ENCODE assay signal across 9 mouse cellular contexts in the genomic region with DNA sequence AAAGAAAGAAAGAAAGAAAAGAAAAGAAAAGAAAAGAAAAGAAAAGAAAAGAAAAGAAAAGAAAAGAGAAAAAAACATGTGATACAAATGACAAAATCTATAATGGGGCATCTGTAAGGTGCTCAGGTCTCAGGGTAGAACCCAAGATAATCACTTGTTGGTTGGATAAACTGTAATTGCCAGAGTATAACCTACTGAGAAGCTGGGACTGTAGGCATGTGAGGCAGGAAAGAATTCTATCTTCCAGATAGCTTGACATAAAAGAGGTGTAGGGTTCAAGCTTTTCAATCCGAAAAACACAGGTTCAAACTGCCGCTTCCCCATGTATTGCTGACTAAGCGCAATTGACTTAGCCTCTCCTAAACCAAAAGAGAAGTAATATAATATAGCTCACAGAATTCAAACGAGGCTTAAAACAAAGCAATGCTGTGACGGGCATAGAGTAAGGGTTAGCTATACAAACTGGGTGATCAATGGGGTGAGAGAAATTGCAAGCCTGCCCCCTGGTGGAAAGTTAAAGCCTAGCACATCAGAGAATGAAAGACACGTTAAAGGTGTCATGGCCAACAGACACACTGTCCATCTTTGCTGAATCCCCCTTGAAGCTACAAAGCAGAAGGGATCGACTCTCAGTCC.
A peak's percentile ranks its signal among the peaks of the same experiment; 100 is the strongest.
DNase-seq lines count a peak whose midpoint lies in the region; ATAC-seq and TF ChIP-seq lines count a peak whose summit lies in the region.
"Had no signal": no experiment of that assay in that cellular context is flagged by ENCODE, and none has a peak within 500 bp of the region (broad histone marks: within the 10 kb centered on the region; RNA-seq: fewer than 3 reads in every experiment).

No protein-coding gene starts in this region.

- peak; percentile 94 for TF ChIP-seq CTCF in hindbrain, postnatal 0 days (IDR thresholded peaks at IDR 0.05; ENCODE audit: low read depth)

- no peaks in the 10 kb centered on the region for H3K27me3 ChIP-seq in heart, embryonic 10.5 days (ENCODE audit: insufficient read depth, poor library complexity, severe bottlenecking)
- peaks cover 13% of the 10 kb centered on the region for H3K27me3 ChIP-seq in forebrain, embryonic 10.5 days (ENCODE audit: poor library complexity, severe bottlenecking)
- H3K27me3 ChIP-seq in hindbrain, postnatal 0 days (ENCODE audit: insufficient read depth, low read length) = no peaks in the 10 kb centered on the region
- H3K27me3 ChIP-seq: limb, embryonic 12.5 days had no signal

- no peaks in the 10 kb centered on the region for H3K9me3 ChIP-seq in heart, embryonic 10.5 days
- H3K9me3 ChIP-seq in forebrain, embryonic 10.5 days = no peaks in the 10 kb centered on the region
- H3K9me3 ChIP-seq in hindbrain, postnatal 0 days (ENCODE audit: low read length) = no peaks in the 10 kb centered on the region
- H3K9me3 ChIP-seq: limb, embryonic 12.5 days had no signal

- peak; percentile 88 for DNase-seq in heart, adult 11 months
- DNase-seq in heart, embryonic 10.5 days (ENCODE audit: low spot score) = no peak
- peak; percentile 50 for DNase-seq in c-Kit-positive CD71-negative TER-119-negative erythroid progenitor cells, embryonic 14.5 days (ENCODE audit: low read depth)
- peak; percentile 68 for DNase-seq in forebrain, embryonic 10.5 days (ENCODE audit: extremely low spot score, low spot score)
- peak; percentile 83 for DNase-seq in hindbrain, postnatal 0 days (ENCODE audit: low spot score)
- DNase-seq in layer of hippocampus, postnatal 25 days (ENCODE audit: extremely low spot score in 1 of 2, low spot score in 1 of 2) = peak; percentile 56 to 77
- DNase-seq in right cerebral cortex, postnatal 10 days (ENCODE audit: low spot score in 2 of 2) = peak; percentile 75 to 84

- H3K9ac ChIP-seq in hindbrain, postnatal 0 days (replicated peaks; ENCODE audit: low read length) = no peak overlapping the region
- H3K9ac ChIP-seq: limb, embryonic 12.5 days had no signal

- 26% methylated on average over 7 of the region's 7 CpGs for WGBS in heart, embryonic 10.5 days
- WGBS in forebrain, embryonic 10.5 days = 30% methylated on average over 7 of the region's 7 CpGs
- 17% methylated on average over 7 of the region's 7 CpGs for WGBS in hindbrain, postnatal 0 days

- no peaks in the 10 kb centered on the region for H3K4me1 ChIP-seq in heart, embryonic 10.5 days
- peaks cover 9% of the 10 kb centered on the region for H3K4me1 ChIP-seq in forebrain, embryonic 10.5 days
- no peaks in the 10 kb centered on the region for H3K4me1 ChIP-seq in hindbrain, postnatal 0 days (ENCODE audit: insufficient read depth, low read length)
- H3K4me1 ChIP-seq: limb, embryonic 12.5 days had no signal

- H3K4me3 ChIP-seq in heart, embryonic 10.5 days = no peak overlapping the region
- no peak overlapping the region for H3K4me3 ChIP-seq in forebrain, embryonic 10.5 days
- H3K4me3 ChIP-seq in hindbrain, postnatal 0 days (ENCODE audit: low read length) = no peak overlapping the region
- H3K4me3 ChIP-seq: limb, embryonic 12.5 days had no signal

- H3K4me2 ChIP-seq in hindbrain, postnatal 0 days (ENCODE audit: low read depth, low read length) = no peak overlapping the region; the same call in 1 of the 2 replicates
- H3K4me2 ChIP-seq: limb, embryonic 12.5 days had no signal

- no peak overlapping the region for H3K27ac ChIP-seq in heart, embryonic 10.5 days
- H3K27ac ChIP-seq in forebrain, embryonic 10.5 days = no peak overlapping the region
- H3K27ac ChIP-seq in hindbrain, postnatal 0 days = no peak overlapping the region
- H3K27ac ChIP-seq: limb, embryonic 12.5 days had no signal

- ATAC-seq in hindbrain, postnatal 0 days = peak; percentile 84
- peak; percentile 90 for ATAC-seq in megakaryocyte progenitor cell, adult 5-6 weeks (replicated peaks; ENCODE audit: poor library complexity)

- no peaks in the 10 kb centered on the region for H3K36me3 ChIP-seq in heart, embryonic 10.5 days
- H3K36me3 ChIP-seq in forebrain, embryonic 10.5 days (replicated peaks) = no peaks in the 10 kb centered on the region
- no peaks in the 10 kb centered on the region for H3K36me3 ChIP-seq in hindbrain, postnatal 0 days (ENCODE audit: insufficient read depth, low read length)
- H3K36me3 ChIP-seq: limb, embryonic 12.5 days had no signal
